Mouse (Mus musculus) testis, adult 2 months (tissue): ENCODE results near the gene Arl16. TPM values are rescaled to one million over a fixed set of nuclear protein-coding genes. Genes with fewer than 3 reads are reported as not detected.
A peak's percentile ranks its signal among the peaks of the same experiment; 100 is the strongest.

ENCODE experiments used
- H3K27ac ChIP-seq: fragments of 200-500 bp; 2 replicates; pipeline ENCODE4 v1.5.1; 2012; ENCODE audit warnings: low read depth, low read length; ENCODE audit not compliant: control insufficient read depth, insufficient read depth
- H3K27me3 ChIP-seq: fragments of 200-500 bp; 2 replicates; pipeline ENCODE4 v1.6.1; 2012; ENCODE audit warnings: mild to moderate bottlenecking, low read length, moderate library complexity; ENCODE audit not compliant: control insufficient read depth, insufficient read depth
- H3K36me3 ChIP-seq: fragments of 200-500 bp; 2 replicates; pipeline ENCODE4 v1.6.1; 2012; ENCODE audit warnings: mild to moderate bottlenecking, low read length; ENCODE audit not compliant: control insufficient read depth, insufficient read depth
- H3K4me1 ChIP-seq: fragments of 200-500 bp; 2 replicates; pipeline ENCODE4 v1.6.1; 2012; ENCODE audit warnings: low read length; ENCODE audit not compliant: control insufficient read depth, insufficient read depth
- H3K4me3 ChIP-seq: fragments of 200-500 bp; 2 replicates; pipeline ENCODE4 v1.5.1; 2012; ENCODE audit warnings: low read depth, mild to moderate bottlenecking, low read length, moderate library complexity, mixed read lengths; ENCODE audit not compliant: control insufficient read depth
- CTCF ChIP-seq: fragments of 200-500 bp; IDR thresholded peaks from 2 replicates; pipeline ENCODE4 v1.5.1; 2012; ENCODE audit warnings: low read depth, mild to moderate bottlenecking, inconsistent platforms, low read length, moderate library complexity; ENCODE audit not compliant: control insufficient read depth, insufficient read depth, insufficient replicate concordance
- POLR2A ChIP-seq: fragments of 200-500 bp; IDR thresholded peaks from 2 replicates; pipeline ENCODE4 v1.6.1; 2012; ENCODE audit warnings: low read depth, mild to moderate bottlenecking, inconsistent platforms, low read length, moderate library complexity; ENCODE audit not compliant: control insufficient read depth
- polyA plus RNA-seq: library from polyadenylated mRNA; depleted of rRNA; stranded (reverse); fragments of >200 nt; gene quantifications from 2 replicates; pipeline ENCODE4 v1.2.3, GENCODE M21; 2012

The Arl16 gene
- polyA plus RNA-seq, 1 experiment: 20.5 TPM

- H3K27me3 ChIP-seq: no peaks in the 10 kb centered on the region
- no peak for TF ChIP-seq CTCF
- TF ChIP-seq POLR2A: peak; percentile 79
- H3K4me1 ChIP-seq: peaks cover 11% of the 10 kb centered on the region
- peaks cover 2% of the 10 kb centered on the region for H3K36me3 ChIP-seq
- peak within 1 kb of the TSS; percentile 92 for H3K4me3 ChIP-seq
- peak within 1 kb of the TSS; percentile 79 for H3K27ac ChIP-seq
Measured at GRCm38 (mm10) chr11:120484265-120484981, 17.0 kb upstream of the Arl16 start, which contains the start of gene Mrpl12. Gene Mrpl12 (plus strand): TSS chr11:120484613.

GRCm38 (mm10) chr11:120483448-120483934 is 16.1 kb upstream of the Arl16 start:
- Histone ChIP-seq H3K27ac (no peak overlapping the region), H3K4me3 (0 out of 2 replicates have a peak overlapping the region, but pooled peaks have one; percentile 92), H3K27me3 (no peaks in the 10 kb centered on the region), H3K4me1 (peaks cover 11% of the 10 kb centered on the region), H3K36me3 (peaks cover 2% of the 10 kb centered on the region)
- TF ChIP-seq POLR2A (no peak), CTCF (no peak)

GRCm38 (mm10) chr11:120472052-120472451 is 4.6 kb upstream of the Arl16 start:
- TF ChIP-seq CTCF: no peak
- H3K27me3 ChIP-seq: no peaks in the 10 kb centered on the region
- no peak overlapping the region for H3K27ac ChIP-seq
- H3K36me3 ChIP-seq: peaks cover 3% of the 10 kb centered on the region; the same call in 1 of the 2 replicates
- H3K4me3 ChIP-seq: no peak overlapping the region
- H3K4me1 ChIP-seq: no peaks in the 10 kb centered on the region

- H3K36me3 ChIP-seq: peaks cover 3% of the 10 kb centered on the region; the same call in 1 of the 2 replicates
Measured at GRCm38 (mm10) chr11:120467736-120468092, 307 bp upstream of the Arl16 start.

GRCm38 (mm10) chr11:120465521-120465920 is 1.9 kb downstream of the Arl16 start:
- Histone ChIP-seq H3K27me3 (no peaks in the 10 kb centered on the region), H3K4me3 (no peak overlapping the region), H3K36me3 (peaks cover 1% of the 10 kb centered on the region; the same call in 1 of the 2 replicates), H3K27ac (no peak overlapping the region), H3K4me1 (peaks cover 5% of the 10 kb centered on the region; the same call in 1 of the 2 replicates)
- TF ChIP-seq POLR2A: no peak
- TF ChIP-seq CTCF: no peak

More at GRCm38 (mm10) chr11:120467736-120468092, 307 bp upstream of the Arl16 start:
- Histone ChIP-seq H3K27me3 (no peaks in the 10 kb centered on the region), H3K4me1 (peaks cover 5% of the 10 kb centered on the region; the same call in 1 of the 2 replicates), H3K27ac (peak overlapping the region; percentile 73), H3K4me3 (peak overlapping the region; percentile 95)
- no peak for TF ChIP-seq POLR2A
- no peak for TF ChIP-seq CTCF

GRCm38 (mm10) chr11:120464365-120464764 is 3.0 kb downstream of the Arl16 start:
- H3K4me1 ChIP-seq: peaks cover 5% of the 10 kb centered on the region; the same call in 1 of the 2 replicates
- no peak for TF ChIP-seq CTCF
- TF ChIP-seq POLR2A: no peak
- H3K4me3 ChIP-seq: no peak overlapping the region
- H3K27ac ChIP-seq: no peak overlapping the region
- H3K36me3 ChIP-seq: no peaks in the 10 kb centered on the region; the same call in 1 of the 2 replicates
- H3K27me3 ChIP-seq: no peaks in the 10 kb centered on the region

- Histone ChIP-seq H3K4me1 (peaks cover 6% of the 10 kb centered on the region), H3K27ac (no peak overlapping the region), H3K36me3 (no peaks in the 10 kb centered on the region), H3K4me3 (no peak overlapping the region), H3K27me3 (no peaks in the 10 kb centered on the region)
- no peak for TF ChIP-seq CTCF
- no peak for TF ChIP-seq POLR2A
Measured at GRCm38 (mm10) chr11:120463536-120463935, 3.9 kb downstream of the Arl16 start.
